Mouse (Mus musculus): ENCODE results near the gene Slit3. TPM values are rescaled to one million over a fixed set of nuclear protein-coding genes. Genes with fewer than 3 reads are reported as not detected.

Gene Slit3
- polyA plus RNA-seq, 3 experiments from 2014 or later: not detected

DNA sequence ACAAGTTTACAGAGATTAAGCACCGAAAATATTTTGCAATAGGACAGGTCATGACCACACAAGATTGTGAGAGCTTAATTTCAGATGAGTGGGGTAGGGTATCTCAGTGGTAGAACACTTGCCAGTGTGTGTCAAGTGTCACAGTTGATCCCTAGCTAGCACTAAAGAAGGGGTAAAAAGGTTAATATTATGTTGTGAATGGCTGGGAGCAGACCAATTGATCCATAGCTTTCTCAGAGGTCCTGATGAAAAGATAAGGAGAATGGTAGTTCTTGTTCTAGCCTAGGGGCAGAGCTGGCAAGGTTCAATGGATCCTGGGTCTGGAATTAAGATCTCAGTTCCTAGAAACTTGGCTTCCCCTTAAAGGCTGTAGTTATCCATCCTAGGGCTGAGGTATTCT, 597.9 kb downstream of the Slit3 start:
- ATAC-seq: no peak

DNA sequence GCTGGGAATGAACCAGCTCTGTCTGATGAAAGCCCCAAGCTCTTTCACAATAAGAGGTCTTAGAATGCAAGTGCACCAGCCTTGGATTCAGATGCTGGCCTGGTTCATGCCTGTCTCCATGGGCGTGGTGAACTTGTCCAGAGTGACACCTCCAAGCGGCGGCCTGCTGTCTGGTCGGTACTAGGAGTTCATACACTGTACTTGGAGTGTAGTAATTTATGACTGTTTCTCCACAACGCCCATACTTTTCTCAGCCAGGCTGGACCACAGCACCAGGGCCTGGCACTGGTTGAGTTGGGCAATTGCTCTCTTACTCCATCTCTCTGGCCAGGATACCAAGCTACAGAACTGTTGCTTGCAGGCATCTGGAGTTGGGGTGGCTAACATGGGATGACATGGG, 602.9 kb downstream of the Slit3 start:
- ATAC-seq: no peak

DNA sequence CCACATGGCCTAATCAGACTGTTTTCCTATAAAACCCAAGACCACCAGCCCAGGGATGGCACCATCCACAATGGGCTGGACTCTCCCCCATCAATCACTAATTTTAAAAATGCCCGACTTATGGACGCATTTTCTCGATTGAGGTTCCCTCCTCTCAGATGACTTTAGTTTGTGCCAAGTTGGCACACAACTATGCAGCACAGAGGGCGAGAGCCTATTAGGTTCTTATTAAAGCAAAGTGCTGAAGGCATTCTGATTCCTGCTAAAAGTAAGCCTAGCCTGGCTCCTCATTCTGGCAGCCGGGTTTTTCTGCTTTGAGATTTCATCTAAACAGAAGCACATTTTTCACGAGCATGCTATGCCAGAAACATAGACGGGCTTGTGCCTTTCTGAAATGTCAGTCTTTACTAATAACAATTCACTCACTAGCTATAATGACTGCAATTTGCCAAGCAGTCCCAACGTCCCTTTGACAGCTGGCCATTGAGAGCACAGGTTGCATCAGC, 605.4 kb downstream of the Slit3 start:
- ATAC-seq: no peak

DNA sequence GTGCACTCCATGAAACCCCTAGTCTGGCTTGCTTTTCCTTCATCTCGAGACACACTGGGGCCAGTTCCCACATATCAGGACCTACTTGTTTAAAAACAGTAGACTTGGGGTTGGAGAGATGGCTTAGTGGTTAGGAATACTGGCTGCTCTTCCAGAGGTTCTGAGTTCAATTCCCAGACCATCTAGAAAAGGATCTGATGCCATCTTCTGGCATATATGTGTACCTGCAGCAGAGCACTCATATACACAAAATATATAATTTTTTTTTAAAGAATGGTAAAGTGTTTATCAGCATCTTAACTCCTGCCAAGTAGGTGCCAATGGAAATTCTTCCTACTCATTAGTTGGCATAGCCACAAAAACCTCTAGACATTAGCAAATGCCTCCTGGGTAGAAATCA, 607.2 kb downstream of the Slit3 start:
- ATAC-seq: no peak

DNA sequence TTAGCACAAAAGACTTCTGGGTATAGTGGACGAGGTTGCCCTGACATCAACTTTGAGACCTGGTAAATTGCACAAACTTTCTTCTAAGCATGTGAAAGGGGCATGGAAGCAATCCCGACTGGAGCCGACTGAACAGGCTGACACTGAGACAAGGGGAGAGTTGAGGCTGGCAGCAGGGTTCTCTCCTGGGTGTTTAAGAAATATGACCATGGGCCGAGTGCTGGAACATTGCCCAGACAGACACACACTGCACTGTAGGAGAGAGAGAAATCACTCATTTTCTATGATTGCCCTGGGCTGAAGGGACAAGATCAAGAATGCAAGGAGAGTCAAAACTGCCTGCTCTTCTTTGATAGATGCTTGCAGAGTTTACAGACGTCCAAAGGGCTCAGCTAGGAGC, 608.2 kb downstream of the Slit3 start:
- no peak for ATAC-seq

DNA sequence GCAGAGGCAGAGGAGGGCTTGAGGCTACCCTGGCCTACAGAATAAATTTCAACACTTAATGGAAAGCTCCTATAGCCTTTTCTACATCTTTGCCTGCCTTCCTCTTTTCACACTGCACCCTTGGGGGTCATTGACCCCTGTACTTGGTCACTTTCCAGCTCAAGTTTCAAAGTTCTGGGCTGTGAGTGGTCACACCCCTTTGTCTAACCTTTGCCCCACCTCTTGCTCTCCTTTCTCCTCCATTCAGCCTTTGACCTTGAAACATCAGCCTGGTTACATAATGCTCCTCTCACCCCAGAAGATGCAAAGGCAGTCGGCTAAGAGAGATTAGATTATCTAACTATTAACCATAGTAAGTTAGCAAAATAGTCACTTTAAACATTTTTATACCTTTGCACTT, 611.3 kb downstream of the Slit3 start:
- no peak for ATAC-seq

DNA sequence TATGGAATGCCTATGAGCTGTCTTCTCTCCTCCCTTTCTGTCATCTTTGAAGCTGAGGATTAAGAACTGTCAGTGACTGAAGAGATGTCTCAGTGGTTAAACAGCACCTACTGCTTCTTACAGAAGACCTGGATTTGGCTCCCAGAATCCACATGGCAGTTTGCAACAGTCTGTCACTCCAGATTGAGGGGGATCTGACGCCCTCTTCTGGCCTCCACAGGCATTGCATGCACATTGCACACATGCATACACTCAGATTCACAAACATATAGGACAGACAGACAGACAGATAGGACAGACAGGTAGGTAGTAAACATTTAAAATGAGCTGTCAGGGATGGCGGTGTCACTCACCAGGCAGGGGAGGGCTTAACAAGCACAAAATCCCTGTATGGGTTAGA, 615.8 kb downstream of the Slit3 start:
- ATAC-seq: no peak

DNA sequence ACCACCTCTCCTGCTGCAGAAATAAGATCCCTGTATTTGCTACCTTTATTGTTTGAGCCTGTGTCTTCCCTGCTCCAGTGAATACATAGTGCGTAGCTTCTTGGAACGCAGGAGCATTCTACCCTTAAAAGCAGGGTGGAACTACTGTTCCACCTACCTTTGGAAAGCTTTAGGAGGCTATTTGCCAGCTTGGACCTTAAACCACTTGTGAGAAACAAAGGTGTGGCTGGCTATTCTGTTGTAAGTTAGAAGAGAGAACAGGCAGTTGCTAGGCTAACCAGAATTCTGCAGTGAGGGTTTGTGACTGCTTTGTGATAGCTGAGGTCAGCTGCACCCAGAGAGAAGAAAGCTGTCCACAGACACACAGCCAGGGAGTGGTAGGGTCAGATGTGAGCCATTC, 616.2 kb downstream of the Slit3 start:
- no peak for ATAC-seq

DNA sequence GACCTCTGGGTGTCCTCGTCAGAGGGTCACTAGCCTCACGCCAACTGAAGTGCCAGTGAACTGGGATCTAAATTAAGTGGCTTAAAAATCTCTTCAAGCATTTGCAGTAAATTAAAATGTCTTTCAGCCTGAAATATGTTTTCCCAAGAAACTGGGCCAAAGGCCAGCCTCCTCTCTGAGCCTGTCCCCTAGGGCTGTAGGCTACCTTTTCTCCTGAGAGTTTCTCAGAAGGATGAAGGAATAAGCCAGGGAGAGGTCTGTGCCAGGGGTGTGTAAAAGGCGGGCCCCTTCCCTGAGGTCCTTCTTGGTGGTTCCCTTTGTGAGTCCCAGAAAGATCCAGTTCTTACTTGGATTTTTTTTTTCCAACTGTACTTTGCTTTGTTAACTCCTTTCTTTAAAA, 617.1 kb downstream of the Slit3 start:
- no peak for ATAC-seq

DNA sequence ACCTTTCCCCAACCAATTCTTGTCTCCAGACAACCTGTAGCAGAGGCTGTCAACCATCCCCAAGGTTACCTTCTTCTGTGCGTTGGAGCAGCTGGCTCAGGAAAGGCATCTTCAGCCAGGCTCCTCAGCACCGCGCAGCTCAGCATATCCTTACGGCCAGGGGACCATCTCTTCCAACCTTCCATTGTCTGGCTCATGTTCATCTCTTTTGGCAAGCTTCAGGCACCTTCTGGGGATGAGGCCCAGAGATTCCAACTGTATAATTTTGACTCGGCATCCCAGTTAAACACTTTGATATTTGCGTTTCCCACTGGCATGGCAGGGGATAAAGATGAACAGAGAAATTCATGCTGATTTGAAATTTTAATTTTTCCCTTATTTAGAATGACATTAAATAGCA, 622.6 kb downstream of the Slit3 start:
- no peak for ATAC-seq

DNA sequence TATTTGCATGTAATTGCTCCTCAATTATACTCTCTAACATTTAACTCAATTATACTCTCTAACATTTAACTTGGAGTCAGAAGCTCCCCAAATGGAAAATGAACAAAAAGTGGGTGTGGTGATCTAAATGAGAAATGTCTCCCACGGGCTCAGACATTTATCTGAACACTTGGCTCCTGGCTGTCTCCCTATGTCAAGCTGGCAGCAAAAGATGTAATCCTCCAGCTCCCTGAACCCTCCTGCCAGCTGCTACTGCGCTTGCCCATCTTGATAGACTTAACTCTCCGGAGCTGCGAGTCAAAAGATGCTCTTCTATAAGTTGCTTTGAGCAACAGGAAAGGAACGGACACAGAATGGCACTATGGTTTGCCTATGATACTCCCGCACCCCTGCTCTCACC, 623.5 kb downstream of the Slit3 start:
- no peak for ATAC-seq

DNA sequence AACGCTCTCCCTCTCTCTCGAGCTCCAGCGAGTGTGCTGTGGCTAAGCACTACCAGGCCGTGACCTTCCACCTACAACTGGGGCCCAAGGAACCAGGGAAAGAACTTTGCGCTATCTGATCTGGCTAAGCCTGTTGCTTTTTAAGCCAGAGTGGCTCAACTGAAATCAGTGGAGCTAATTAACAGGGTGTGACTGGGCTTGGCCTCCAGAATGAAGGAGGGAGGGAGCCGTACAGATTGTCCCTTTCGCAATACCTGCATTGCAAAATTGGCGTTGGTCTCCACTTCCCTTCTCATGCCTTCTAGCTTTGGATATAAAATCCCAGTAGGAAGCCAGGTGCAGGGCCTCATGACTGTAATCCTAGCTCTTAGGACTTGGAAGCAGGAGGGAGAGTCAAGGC, 629.6 kb downstream of the Slit3 start:
- ATAC-seq: no peak

DNA sequence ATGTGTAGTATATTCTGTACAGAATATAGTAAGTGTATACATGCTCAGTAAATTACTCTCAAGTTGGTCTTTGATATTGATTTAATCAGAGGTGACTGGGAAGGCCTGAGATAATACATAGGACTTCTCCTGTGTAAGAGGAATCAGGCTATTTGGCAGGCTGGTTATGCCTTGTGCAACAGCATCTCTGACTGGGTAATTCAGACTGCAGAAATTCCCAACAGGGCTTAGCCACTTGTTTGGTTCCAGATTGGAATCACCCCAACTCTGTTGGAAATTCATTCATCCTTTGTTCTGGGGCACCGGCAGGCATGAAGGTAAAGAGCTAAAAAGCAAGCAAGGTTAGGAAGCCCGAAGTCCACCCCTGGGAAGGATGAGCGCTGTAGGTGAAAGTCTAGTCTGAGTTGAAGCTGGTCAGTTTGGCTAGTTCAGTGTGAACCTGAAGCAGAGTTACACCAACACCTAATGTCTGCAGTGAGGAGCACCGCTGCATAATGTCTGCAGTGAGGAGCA, 633.9 kb downstream of the Slit3 start:
- no peak for ATAC-seq

DNA sequence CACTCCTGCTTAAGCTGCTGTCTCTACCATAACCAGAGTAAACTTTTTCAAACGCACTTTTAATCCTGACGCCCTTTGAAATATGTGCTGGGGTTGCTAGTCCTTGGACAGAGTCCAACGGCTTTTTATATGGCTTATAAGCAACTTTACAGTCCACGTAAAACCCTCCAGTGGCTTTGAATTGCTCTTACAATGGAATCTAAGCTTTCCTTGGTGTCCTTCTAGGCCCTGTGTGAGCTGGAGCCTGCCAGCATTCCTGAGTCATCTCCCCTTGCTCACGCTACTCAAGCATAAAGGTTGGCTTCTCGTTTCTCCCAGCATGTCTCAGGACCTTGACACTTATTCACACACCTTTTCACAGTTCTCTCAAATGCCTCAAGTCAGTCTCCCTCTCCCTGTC, 634.5 kb downstream of the Slit3 start:
- ATAC-seq: no peak

DNA sequence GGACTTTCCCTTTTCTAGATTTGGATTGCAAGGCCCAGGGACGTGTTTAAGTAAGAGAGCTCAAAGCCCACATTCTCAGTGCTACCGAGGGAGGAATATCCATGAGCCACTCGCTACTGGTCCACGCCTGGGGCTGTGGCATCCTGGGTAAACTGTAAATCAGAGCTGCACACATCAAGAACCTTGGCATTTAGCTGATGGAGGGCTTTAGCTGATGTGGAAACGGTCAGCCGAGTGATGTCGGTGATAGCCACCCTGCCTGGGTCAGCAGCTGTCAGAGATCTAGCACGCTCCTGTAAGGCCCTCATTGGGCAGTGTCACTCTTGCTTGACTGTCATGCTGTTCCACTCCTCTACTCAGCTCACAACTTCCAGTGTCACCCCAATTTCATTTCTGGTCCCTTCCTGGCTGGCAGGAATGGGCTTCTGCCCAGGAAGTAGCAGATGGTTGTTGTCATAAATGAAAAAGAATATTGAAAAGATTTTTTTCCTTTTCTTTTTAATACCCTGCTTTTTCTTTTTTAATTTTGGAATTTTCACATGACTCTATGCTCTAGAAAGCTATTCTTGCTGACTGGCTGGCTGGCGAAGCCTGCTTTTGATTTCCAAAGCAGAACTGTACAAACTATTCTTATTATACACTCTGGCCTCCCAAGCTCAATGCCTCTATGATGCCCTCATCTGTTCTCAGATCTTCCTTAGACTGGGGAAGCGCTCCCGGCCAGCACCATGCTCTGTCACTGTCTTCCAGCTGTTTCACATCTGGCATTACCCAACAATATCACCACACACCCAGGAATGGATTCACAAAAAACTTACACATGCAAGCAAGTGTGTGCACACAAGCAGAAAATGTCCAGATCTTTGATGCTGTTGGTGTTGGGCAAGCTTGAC, 635.6 kb downstream of the Slit3 start:
- no peak for ATAC-seq
